In the genomic region with DNA sequence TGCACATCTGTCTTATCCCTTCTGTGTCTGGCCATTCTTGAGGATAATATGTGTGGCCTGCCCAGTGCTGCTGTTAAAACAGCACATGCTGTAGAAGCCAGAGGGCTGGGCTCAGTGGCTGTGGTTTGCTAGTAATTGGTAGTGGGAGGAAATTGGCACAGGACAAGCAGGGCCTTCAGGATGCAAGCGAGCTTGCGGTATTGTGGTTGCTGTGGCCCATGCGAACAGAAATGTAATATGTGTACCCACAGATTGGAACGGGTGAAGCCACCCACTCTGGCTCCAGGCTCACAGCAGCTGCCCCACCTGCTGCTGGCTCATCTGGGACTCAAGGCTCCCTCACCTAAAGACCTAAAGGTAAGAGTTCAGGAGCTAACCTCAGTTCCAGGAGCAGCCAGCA, we compare ENCODE assay signal across 19 mouse cellular contexts. TPM values are rescaled to one million over a fixed set of nuclear protein-coding genes. Genes with fewer than 3 reads are reported as not detected.
DNase-seq lines count a peak whose midpoint lies in the region; ATAC-seq lines count a peak whose summit lies in the region.
"Had no signal": no experiment of that assay in that cellular context is flagged by ENCODE, and none has a peak within 500 bp of the region (broad histone marks: within the 10 kb centered on the region; RNA-seq: fewer than 3 reads in every experiment).

No protein-coding gene starts in this region.

- H3K27ac ChIP-seq in embryonic facial prominence, embryonic 14.5 days (replicated peaks; ENCODE audit: low read depth, low read length), result no peak overlapping the region
- H3K27ac ChIP-seq in embryonic facial prominence, embryonic 10.5 days (replicated peaks), result no peak overlapping the region
- no peak overlapping the region for H3K27ac ChIP-seq in heart, embryonic 12.5 days (ENCODE audit: poor library complexity, severe bottlenecking)
- H3K27ac ChIP-seq: embryonic facial prominence, embryonic 12.5 days; forebrain, embryonic 12.5 days; hindbrain, embryonic 15.5 days; limb, embryonic 12.5 days; midbrain, embryonic 13.5 days; stomach, postnatal 0 days had no signal

- H3K4me1 ChIP-seq in embryonic facial prominence, embryonic 14.5 days (ENCODE audit: control insufficient read depth, insufficient read depth, low read length), result no peaks in the 10 kb centered on the region
- no peaks in the 10 kb centered on the region for H3K4me1 ChIP-seq in embryonic facial prominence, embryonic 10.5 days
- peaks cover 7% of the 10 kb centered on the region for H3K4me1 ChIP-seq in heart, embryonic 12.5 days (replicated peaks)
- H3K4me1 ChIP-seq: embryonic facial prominence, embryonic 12.5 days; forebrain, embryonic 12.5 days; midbrain, embryonic 13.5 days had no signal

- peak; percentile 89; the same call in 1 of the 2 replicates for ATAC-seq in embryonic facial prominence, embryonic 14.5 days (ENCODE audit: low read depth)
- no peak for ATAC-seq in heart, embryonic 12.5 days (ENCODE audit: insufficient number of reproducible peaks, low FRiP score)
- ATAC-seq: midbrain, embryonic 13.5 days had no signal

- H3K9me3 ChIP-seq in embryonic facial prominence, embryonic 14.5 days (ENCODE audit: control insufficient read depth, low read length), result no peaks in the 10 kb centered on the region
- no peaks in the 10 kb centered on the region for H3K9me3 ChIP-seq in embryonic facial prominence, embryonic 10.5 days
- no peaks in the 10 kb centered on the region for H3K9me3 ChIP-seq in heart, embryonic 12.5 days (replicated peaks)
- H3K9me3 ChIP-seq: embryonic facial prominence, embryonic 12.5 days; forebrain, embryonic 12.5 days; hindbrain, embryonic 15.5 days; limb, embryonic 12.5 days; midbrain, embryonic 13.5 days had no signal

- H3K27me3 ChIP-seq in embryonic facial prominence, embryonic 14.5 days (replicated peaks; ENCODE audit: control insufficient read depth, insufficient read depth, low read length), result no peaks in the 10 kb centered on the region
- no peaks in the 10 kb centered on the region for H3K27me3 ChIP-seq in embryonic facial prominence, embryonic 10.5 days (replicated peaks; ENCODE audit: low read depth, poor library complexity, severe bottlenecking)
- H3K27me3 ChIP-seq in heart, embryonic 12.5 days (replicated peaks), result no peaks in the 10 kb centered on the region
- H3K27me3 ChIP-seq: embryonic facial prominence, embryonic 12.5 days; forebrain, embryonic 12.5 days; hindbrain, embryonic 15.5 days; midbrain, embryonic 13.5 days had no signal

- DNase-seq in embryonic facial prominence, embryonic 14.5 days (ENCODE audit: low spot score), result peak; percentile 85
- DNase-seq in embryonic facial prominence, embryonic 10.5 days (ENCODE audit: low spot score), result no peak
- DNase-seq in 3134 (ENCODE audit: extremely low read depth, insufficient read length, low spot score), result peak; percentile 20
- peak; percentile 59 for DNase-seq in gonadal fat pad, adult 2 months (ENCODE audit: low read depth)
- peak; percentile 18 to 23 for DNase-seq in layer of hippocampus, postnatal 14 days (ENCODE audit: low spot score in 2 of 2)
- no peak for DNase-seq in lung, postnatal 25 days (ENCODE audit: low spot score)
- DNase-seq in right cerebral cortex, adult 18-20 months, result no peak
- DNase-seq: cerebellum, adult 11-12 months; cerebellum, postnatal 36 days; lung, postnatal 36 days had no signal

- no peak overlapping the region for H3K9ac ChIP-seq in embryonic facial prominence, embryonic 14.5 days (ENCODE audit: low read depth, low read length)
- H3K9ac ChIP-seq in heart, embryonic 12.5 days, result no peak overlapping the region
- H3K9ac ChIP-seq: embryonic facial prominence, embryonic 12.5 days; forebrain, embryonic 12.5 days; hindbrain, embryonic 15.5 days; limb, embryonic 12.5 days; midbrain, embryonic 13.5 days had no signal

- 72% methylated on average over 4 of the region's 4 CpGs for WGBS in embryonic facial prominence, embryonic 14.5 days
- WGBS in embryonic facial prominence, embryonic 10.5 days, result 90% methylated on average over 4 of the region's 4 CpGs
- WGBS in heart, embryonic 12.5 days, result 87% methylated on average over 4 of the region's 4 CpGs

- no peak overlapping the region for H3K4me2 ChIP-seq in embryonic facial prominence, embryonic 14.5 days (ENCODE audit: low read depth, low read length)
- no peak overlapping the region for H3K4me2 ChIP-seq in heart, embryonic 12.5 days
- H3K4me2 ChIP-seq: embryonic facial prominence, embryonic 12.5 days; forebrain, embryonic 12.5 days; hindbrain, embryonic 15.5 days; limb, embryonic 12.5 days; midbrain, embryonic 13.5 days had no signal

- no peaks in the 10 kb centered on the region for H3K36me3 ChIP-seq in embryonic facial prominence, embryonic 14.5 days (ENCODE audit: control insufficient read depth, insufficient read depth, low read length)
- H3K36me3 ChIP-seq in embryonic facial prominence, embryonic 10.5 days (replicated peaks), result no peaks in the 10 kb centered on the region
- H3K36me3 ChIP-seq in heart, embryonic 12.5 days, result no peaks in the 10 kb centered on the region
- H3K36me3 ChIP-seq: embryonic facial prominence, embryonic 12.5 days; forebrain, embryonic 12.5 days; hindbrain, embryonic 15.5 days; limb, embryonic 12.5 days; midbrain, embryonic 13.5 days had no signal

- H3K4me3 ChIP-seq in embryonic facial prominence, embryonic 14.5 days (ENCODE audit: low read depth, low read length), result no peak overlapping the region
- no peak overlapping the region for H3K4me3 ChIP-seq in embryonic facial prominence, embryonic 10.5 days
- no peak overlapping the region for H3K4me3 ChIP-seq in heart, embryonic 12.5 days
- H3K4me3 ChIP-seq: embryonic facial prominence, embryonic 12.5 days; forebrain, embryonic 12.5 days; hindbrain, embryonic 15.5 days; limb, embryonic 12.5 days; midbrain, embryonic 13.5 days had no signal

RNA-seq across cellular contexts. Expression of gene Tgm3, which starts 51.8 kb away (rescaled TPM):
- polyA plus RNA-seq in embryonic facial prominence, embryonic 14.5 days (2014; fragmentation: Nextera tagmentation; extraction: Ambion mirVana), result 0.49 and 0.84 TPM in 2 replicates
- polyA plus RNA-seq in embryonic facial prominence, embryonic 10.5 days (2016; fragmentation: Nextera tagmentation; extraction: Ambion mirVana), result not detected in 2 replicates
- 0.41 and 0.52 TPM in 2 replicates for polyA plus RNA-seq in gonadal fat pad, adult 2 months (2012; rRNA removed)
- under 1 TPM; 0.88 to 0.91 TPM for total RNA-seq in layer of hippocampus, postnatal 14 days (2021)
- polyA plus RNA-seq in heart, embryonic 12.5 days (2016; fragmentation: Nextera tagmentation; extraction: Ambion mirVana), result 0.04 TPM in 1 of 2 replicates, not detected in the other
- polyA plus RNA-seq: embryonic facial prominence, embryonic 12.5 days; forebrain, embryonic 12.5 days; heart, postnatal 0 days; hindbrain, embryonic 15.5 days; limb, embryonic 12.5 days; liver, embryonic 16.5 days; midbrain, embryonic 13.5 days had no signal

Comparison
In these comparisons a context has a peak if more than half of its experiments do, and no peak if none do; other contexts are left out.
1. DNase-seq: peak in embryonic facial prominence, embryonic 14.5 days (single experiment), 3134 (single experiment), gonadal fat pad, adult 2 months (single experiment) and layer of hippocampus, postnatal 14 days (2 of 2); none in embryonic facial prominence, embryonic 10.5 days (single experiment), lung, postnatal 25 days (single experiment) and right cerebral cortex, adult 18-20 months (single experiment).